Mouse (Mus musculus) duodenum, adult 2 months (tissue): ENCODE data around the gene Tmem235. TPM values are rescaled to one million over a fixed set of nuclear protein-coding genes. Genes with fewer than 3 reads are reported as not detected.

Experiments used
- polyA plus RNA-seq: library from polyadenylated mRNA; depleted of rRNA; stranded (reverse); fragments of >200 nt; gene quantifications from 2 replicates; pipeline ENCODE4 v1.2.3, GENCODE M21; 2012; ENCODE audit warnings: low replicate concordance; rRNA removed

The Tmem235 gene
- 0.21 TPM in 1 of 2 replicates, not detected in the other for polyA plus RNA-seq

GRCm38 (mm10) chr11:117860601-117861000 lies at the start of gene Tmem235:
Gene Tmem235, plus strand, starts transcription at chr11:117860752.

GRCm38 (mm10) chr11:117825333-117826101 lies 35.0 kb upstream of the Tmem235 start, which contains the start of the genes Afmid and Tk1:
Gene Afmid, plus strand, starts transcription at chr11:117825924.
Gene Tk1, minus strand, starts transcription at chr11:117826092.

DNA sequence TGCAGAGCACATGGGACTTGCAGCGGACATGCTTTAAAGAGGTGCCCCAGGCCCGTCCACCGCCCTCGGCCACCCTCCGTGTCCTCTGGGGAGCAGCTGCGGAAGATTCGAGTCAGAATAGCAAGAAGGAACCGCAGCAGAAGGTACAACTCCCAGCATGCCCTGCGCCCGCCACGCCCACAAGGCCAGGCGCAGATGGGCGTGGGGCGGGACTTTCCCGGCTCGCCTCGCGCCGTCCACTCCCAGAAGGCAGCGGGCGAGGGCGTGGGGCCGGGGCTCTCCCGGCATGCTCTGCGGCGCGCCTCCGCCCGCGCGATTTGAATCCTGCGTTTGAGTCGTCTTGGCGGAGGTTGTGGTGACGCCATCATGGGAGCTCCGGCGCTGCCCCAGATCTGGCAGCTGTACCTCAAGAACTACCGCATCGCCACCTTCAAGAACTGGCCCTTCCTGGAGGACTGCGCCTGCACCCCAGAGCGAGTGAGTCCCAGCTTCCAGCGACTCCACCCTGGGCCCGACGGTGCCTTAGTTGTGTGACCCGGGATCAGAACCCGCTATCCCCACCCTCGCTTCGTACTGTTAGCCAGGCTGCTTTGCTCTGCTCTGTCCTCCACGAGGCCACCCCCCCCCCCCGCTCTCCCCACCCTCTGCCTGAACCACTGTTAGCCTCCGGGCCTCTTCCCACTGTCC lies 11.4 kb upstream of the Tmem235 start, which contains the start of gene Birc5:
Birc5 (plus strand) TSS at position 267 of the 687 bp plus-strand sequence.

DNA sequence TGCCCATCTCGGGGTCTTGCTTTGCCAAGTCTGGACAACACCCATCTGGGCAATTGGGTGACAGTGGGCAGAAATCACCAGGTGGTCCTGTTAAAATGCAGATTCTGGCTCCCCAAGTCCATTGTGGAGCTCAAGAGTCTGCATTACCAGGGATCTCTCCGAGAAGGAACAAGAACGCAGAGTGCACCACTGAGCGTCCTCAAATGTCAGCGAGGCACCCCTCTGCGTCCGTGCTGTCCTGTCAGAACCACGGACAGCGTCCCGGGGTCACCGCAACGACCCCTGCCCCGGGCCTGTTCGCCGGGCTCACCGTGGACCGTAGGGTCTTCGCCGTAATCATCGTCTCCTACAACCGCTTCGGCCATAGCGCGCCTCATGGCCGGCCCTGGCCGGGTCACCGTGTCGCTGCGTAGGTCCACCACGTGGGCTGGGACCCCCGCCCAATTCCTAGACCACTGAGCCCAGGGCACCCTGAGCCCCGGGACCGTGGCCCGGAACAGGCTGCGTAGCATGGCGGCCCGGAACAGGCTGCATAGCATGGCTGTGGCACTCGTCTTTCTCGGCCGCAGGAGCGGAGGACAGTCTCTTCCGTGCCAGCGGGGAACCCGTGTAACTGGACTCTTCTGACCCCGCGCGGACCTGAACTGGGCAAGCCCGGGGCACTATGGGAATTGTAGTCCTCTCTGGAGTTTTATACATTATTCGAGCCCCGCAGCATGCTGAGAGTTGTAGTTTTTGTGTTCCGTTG lies 12.5 kb downstream of the Tmem235 start, which contains the start of gene Tha1:
Tha1 (minus strand) TSS at position 621 of the 748 bp plus-strand sequence.

Other genes with a start within 250 kb of the Tmem235 start
- 6.7 and 8.7 TPM in 2 replicates for gene Tnrc6c, start 206.5 kb upstream of the Tmem235 start, polyA plus RNA-seq
- gene Tmc8, start 78.7 kb upstream of the Tmem235 start, polyA plus RNA-seq, result 45.0 and 97.1 TPM in 2 replicates
- gene Tmc6, start 78.6 kb upstream of the Tmem235 start, polyA plus RNA-seq, result 61.1 and 63.0 TPM in 2 replicates
- gene 6030468B19Rik, start 63.1 kb upstream of the Tmem235 start, polyA plus RNA-seq, result 0.23 and 0.49 TPM in 2 replicates
- not detected in 2 replicates for gene Gm20708, start 51.1 kb upstream of the Tmem235 start, polyA plus RNA-seq
- gene Syngr2, start 51.1 kb upstream of the Tmem235 start, polyA plus RNA-seq, result 210 and 223 TPM in 2 replicates
- 9.9 and 13.1 TPM in 2 replicates for gene Afmid, start 34.8 kb upstream of the Tmem235 start, polyA plus RNA-seq
- 42.7 and 62.2 TPM in 2 replicates for gene Tk1, start 34.7 kb upstream of the Tmem235 start, polyA plus RNA-seq
- gene Birc5, start 11.5 kb upstream of the Tmem235 start, polyA plus RNA-seq, result 12.5 and 20.8 TPM in 2 replicates
- gene Tha1, start 12.7 kb downstream of the Tmem235 start, polyA plus RNA-seq, result 26.0 and 66.8 TPM in 2 replicates
- gene Socs3, start 109.3 kb downstream of the Tmem235 start, polyA plus RNA-seq, result 28.3 and 61.4 TPM in 2 replicates
- gene Pgs1, start 125.5 kb downstream of the Tmem235 start, polyA plus RNA-seq, result 37.3 and 49.9 TPM in 2 replicates